Mouse (Mus musculus) heart, embryonic 10.5 days (tissue): ENCODE results near the gene Il12b. TPM values are rescaled to one million over a fixed set of nuclear protein-coding genes. Genes with fewer than 3 reads are reported as not detected.

Experiments used
- DNase-seq: peaks from one replicate; pipeline ENCODE4 v3.0.0-alpha.2; 2017; ENCODE audit warnings: low spot score
- H3K27ac ChIP-seq: fragments of 300-500 bp; sonication (generic); 2 replicates; pipeline ENCODE4 v1.5.1; 2016; ENCODE audit warnings: mild to moderate bottlenecking
- H3K27me3 ChIP-seq: fragments of 300-500 bp; sonication (generic); 2 replicates; pipeline ENCODE4 v1.6.1; 2016; ENCODE audit warnings: mild to moderate bottlenecking; ENCODE audit not compliant: poor library complexity, insufficient read depth, severe bottlenecking
- H3K36me3 ChIP-seq: fragments of 300-500 bp; sonication (generic); 2 replicates; pipeline ENCODE4 v1.6.1; 2016; ENCODE audit warnings: mild to moderate bottlenecking, moderate library complexity
- H3K4me1 ChIP-seq: fragments of 300-500 bp; sonication (generic); 2 replicates; pipeline ENCODE4 v1.6.1; 2016; ENCODE audit warnings: mild to moderate bottlenecking
- H3K4me3 ChIP-seq: fragments of 300-500 bp; sonication (generic); 2 replicates; pipeline ENCODE4 v1.5.1; 2016; ENCODE audit warnings: mild to moderate bottlenecking, moderate library complexity
- H3K9me3 ChIP-seq: fragments of 300-500 bp; sonication (generic); 2 replicates; pipeline ENCODE4 v1.6.1; 2016; ENCODE audit warnings: mild to moderate bottlenecking, moderate library complexity
- WGBS: fragments of 180-500 bp; shearing (Covaris S2); methylation state at CpG from one replicate; pipeline ENCODE4 v1.1.7; 2016; 5-methylcytosine and 5-hydroxymethylcytosine counted together
- polyA plus RNA-seq: library from polyadenylated mRNA; unstranded; fragments of >200 nt; fragmentation: Nextera tagmentation; extraction: Ambion mirVana; gene quantifications from 2 replicates; pipeline ENCODE4 v1.2.1, GENCODE M21; 2016

The Il12b gene
- polyA plus RNA-seq: not detected in 2 replicates

DNA sequence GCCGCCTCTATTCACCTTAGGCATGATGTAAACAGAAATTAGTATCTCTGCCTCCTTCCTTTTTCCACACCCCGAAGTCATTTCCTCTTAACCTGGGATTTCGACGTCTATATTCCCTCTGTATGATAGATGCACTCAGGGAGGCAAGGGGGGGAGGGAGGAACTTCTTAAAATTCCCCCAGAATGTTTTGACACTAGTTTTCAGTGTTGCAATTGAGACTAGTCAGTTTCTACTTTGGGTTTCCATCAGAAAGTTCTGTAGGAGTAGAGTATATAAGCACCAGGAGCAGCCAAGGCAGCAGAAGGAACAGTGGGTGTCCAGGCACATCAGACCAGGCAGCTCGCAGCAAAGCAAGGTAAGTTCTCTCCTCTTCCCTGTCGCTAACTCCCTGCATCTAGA is at the start of gene Il12b:
TSS of gene Il12b (plus strand) at position 301 of the 400 bp plus-strand sequence.
- no peak for DNase-seq
- H3K4me3 ChIP-seq: peak within 1 kb of the TSS; percentile 52
- peaks cover 12% of the 10 kb centered on the region; the same call in 1 of the 2 replicates for H3K4me1 ChIP-seq
- H3K36me3 ChIP-seq: no peaks in the 10 kb centered on the region
- no peaks in the 10 kb centered on the region for H3K27me3 ChIP-seq
- no peaks in the 10 kb centered on the region for H3K9me3 ChIP-seq
- WGBS: 67% methylated on average over 6 of the region's 6 CpGs
- peak within 1 kb of the TSS; percentile 62 for H3K27ac ChIP-seq

DNA sequence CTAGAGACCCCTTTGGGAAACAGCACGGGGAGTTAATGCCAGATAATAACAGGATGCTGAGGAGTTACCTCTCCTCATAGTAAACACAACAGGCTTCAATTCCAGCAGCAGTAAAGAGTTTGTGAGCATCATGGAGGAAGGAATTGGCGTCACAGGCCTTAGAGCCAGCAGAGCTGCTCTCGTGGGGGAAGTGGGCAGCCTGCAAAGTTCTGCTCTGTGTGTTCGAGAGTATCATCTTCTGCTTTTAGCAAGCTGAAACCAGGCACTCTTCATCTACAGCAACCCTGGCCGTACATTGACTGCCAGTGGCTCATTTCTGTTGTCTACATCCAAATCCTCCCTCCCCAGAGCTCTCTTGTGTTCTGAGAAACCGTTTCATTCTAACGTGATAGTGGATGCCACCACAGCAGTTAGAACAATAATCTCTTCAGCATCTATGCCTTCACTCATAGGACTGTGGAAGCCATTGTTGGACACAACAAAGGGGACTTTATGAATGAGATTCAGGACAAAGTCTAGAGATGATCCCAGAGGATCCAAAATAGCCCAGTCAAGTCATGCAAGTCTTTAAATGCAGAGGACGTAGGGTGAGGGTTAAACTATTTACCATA is 44.9 kb upstream of the Il12b start:
- Histone ChIP-seq H3K4me3 (no peak overlapping the region), H3K36me3 (no peaks in the 10 kb centered on the region), H3K27ac (no peak overlapping the region), H3K9me3 (no peaks in the 10 kb centered on the region), H3K27me3 (no peaks in the 10 kb centered on the region), H3K4me1 (no peaks in the 10 kb centered on the region)
- 76% methylated on average over 8 of the region's 8 CpGs for WGBS
- DNase-seq: no peak

- H3K4me3 ChIP-seq: no peak overlapping the region
- H3K9me3 ChIP-seq: no peaks in the 10 kb centered on the region
- 90% methylated on average over 4 of the region's 4 CpGs for WGBS
- H3K4me1 ChIP-seq: no peaks in the 10 kb centered on the region
- no peak for DNase-seq
- no peak overlapping the region for H3K27ac ChIP-seq
- no peaks in the 10 kb centered on the region for H3K36me3 ChIP-seq
- no peaks in the 10 kb centered on the region for H3K27me3 ChIP-seq
Observed at GRCm38 (mm10) chr11:44356171-44356570, 43.7 kb upstream of the Il12b start.

DNA sequence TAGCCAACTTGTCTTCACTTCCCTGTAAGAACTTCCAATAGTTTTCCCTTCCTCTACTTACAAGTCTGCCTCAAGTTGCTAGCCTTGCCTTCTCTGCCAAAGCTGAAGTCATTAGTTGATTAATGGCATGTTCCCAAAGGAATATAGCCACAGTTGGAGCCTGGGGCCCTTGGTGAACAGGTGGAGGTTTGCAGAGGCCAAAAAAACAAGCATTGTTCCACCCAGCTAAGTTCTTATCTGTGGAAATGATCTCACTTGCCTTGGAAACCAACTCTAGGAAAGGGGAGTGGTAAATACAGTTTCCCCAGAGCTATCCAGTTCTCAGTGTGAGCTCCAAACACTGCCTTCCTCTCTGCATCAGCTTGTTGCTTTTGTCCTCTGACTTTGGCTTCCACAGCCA is 35.3 kb upstream of the Il12b start:
- no peaks in the 10 kb centered on the region for H3K9me3 ChIP-seq
- no peak overlapping the region for H3K27ac ChIP-seq
- DNase-seq: no peak
- peaks cover 6% of the 10 kb centered on the region; the same call in 1 of the 2 replicates for H3K4me1 ChIP-seq
- no peaks in the 10 kb centered on the region for H3K36me3 ChIP-seq
- no peak overlapping the region for H3K4me3 ChIP-seq
- H3K27me3 ChIP-seq: no peaks in the 10 kb centered on the region

DNA sequence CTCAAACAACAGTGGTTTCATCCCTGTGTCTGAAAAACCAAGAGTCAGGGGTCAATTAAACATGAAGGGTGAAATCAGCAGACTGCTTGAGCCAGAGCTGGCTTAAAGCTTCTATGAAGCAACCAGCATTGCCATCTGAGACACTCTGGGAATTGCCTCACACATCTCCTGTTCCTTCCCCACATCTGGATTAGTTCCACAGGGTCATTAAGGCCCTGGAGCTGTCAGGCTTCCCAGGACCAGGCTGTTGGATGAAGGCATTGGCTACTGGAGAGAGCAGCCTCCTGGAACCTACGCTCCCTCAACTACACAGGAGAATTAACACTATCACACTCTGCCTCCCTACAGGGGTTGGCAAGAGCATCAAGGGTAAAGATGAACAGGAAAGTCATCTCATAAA is 32.2 kb upstream of the Il12b start:
- whole genome bisulfite sequencing: 61% methylated on average over 1 of the region's 1 CpGs
- H3K27ac ChIP-seq: no peak overlapping the region
- no peak for DNase-seq
- H3K9me3 ChIP-seq: no peaks in the 10 kb centered on the region
- no peaks in the 10 kb centered on the region for H3K27me3 ChIP-seq
- peaks cover 6% of the 10 kb centered on the region; the same call in 1 of the 2 replicates for H3K4me1 ChIP-seq
- no peak overlapping the region for H3K4me3 ChIP-seq
- no peaks in the 10 kb centered on the region for H3K36me3 ChIP-seq

DNA sequence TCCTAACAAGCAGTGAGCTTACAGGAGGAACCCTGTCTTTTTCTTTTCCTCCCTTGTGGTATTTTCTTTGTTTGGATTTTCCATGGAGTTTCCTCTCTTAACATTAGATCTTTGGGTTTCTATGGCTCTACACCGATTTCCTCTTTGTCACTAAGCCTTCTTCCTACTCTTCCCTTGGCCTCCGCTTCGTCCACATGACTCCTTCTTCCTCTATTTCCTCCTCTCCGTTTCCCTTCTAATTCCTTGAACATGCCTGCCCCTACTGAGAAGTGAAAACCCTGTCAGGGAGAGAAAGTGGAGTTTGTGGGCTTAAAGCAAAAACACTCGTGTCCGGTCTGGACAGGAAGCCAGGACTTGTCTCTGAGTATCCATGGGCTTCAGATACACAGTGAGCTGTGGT is 27.0 kb upstream of the Il12b start:
- H3K27me3 ChIP-seq: no peaks in the 10 kb centered on the region

GRCm38 (mm10) chr11:44377879-44378278 is 22.0 kb upstream of the Il12b start:
- no peak for DNase-seq
- Histone ChIP-seq H3K27me3 (no peaks in the 10 kb centered on the region), H3K36me3 (no peaks in the 10 kb centered on the region), H3K27ac (no peak overlapping the region), H3K4me1 (no peaks in the 10 kb centered on the region), H3K4me3 (no peak overlapping the region), H3K9me3 (no peaks in the 10 kb centered on the region)
- 76% methylated on average over 5 of the region's 5 CpGs for WGBS

More for the DNA sequence above, 27.0 kb upstream of the Il12b start:
- WGBS: 67% methylated on average over 6 of the region's 6 CpGs
- H3K27ac ChIP-seq: no peak overlapping the region
- no peaks in the 10 kb centered on the region for H3K4me1 ChIP-seq
- no peaks in the 10 kb centered on the region for H3K36me3 ChIP-seq
- no peak for DNase-seq
- no peaks in the 10 kb centered on the region for H3K9me3 ChIP-seq
- no peak overlapping the region for H3K4me3 ChIP-seq

DNA sequence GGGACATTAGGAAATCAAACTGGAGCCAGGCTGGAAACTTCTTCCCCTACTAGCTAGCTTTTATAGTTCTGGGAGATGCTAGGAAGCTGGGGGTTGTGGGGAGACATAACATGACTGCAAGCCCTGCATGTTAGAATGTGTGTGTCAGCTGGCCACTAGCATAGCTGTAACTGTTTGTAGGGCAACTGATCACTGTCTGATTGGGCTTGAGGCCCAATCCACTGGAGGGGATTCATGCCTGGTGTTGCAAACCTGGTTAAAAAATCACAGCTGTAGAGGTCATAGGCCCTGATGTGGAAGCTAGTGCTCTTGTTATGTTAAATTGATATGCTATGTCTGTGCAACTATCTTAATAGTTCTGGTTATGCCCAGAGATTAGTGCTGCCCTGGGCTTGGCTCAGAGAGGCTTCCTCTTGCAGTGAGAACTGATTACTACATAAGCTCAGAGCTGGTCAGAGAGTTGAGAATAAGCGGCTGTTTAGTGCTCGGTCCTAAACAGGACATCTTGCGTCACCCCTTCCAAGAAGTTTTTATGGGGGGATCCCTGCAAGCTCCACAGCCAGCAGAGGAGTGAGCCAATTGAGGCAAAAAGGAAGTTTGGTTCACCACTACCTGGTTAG is 19.3 kb upstream of the Il12b start:
- Histone ChIP-seq H3K4me1 (no peaks in the 10 kb centered on the region), H3K36me3 (no peaks in the 10 kb centered on the region), H3K4me3 (no peak overlapping the region), H3K27ac (no peak overlapping the region), H3K27me3 (no peaks in the 10 kb centered on the region), H3K9me3 (no peaks in the 10 kb centered on the region)
- DNase-seq: no peak
- 85% methylated on average over 3 of the region's 3 CpGs for WGBS

DNA sequence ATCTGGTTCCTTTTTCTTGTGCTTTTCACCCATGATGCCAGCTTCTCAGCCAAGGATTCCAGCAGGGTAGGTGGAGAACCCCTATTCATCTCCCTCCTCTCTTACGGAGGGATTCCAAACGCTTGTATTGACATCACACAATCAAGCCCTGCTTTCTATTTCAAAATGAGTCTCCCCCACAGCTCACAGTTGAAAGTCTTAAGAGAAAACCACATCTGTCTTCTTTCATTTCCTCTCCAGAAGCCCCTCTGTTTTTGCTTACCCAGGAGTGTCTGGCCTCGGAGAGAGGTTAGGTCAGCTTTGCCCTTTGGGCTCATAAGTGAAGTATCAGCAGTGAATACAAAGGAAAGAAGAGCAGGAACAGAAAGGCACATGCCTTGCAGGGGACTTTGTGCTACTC is 17.7 kb upstream of the Il12b start:
- H3K4me3 ChIP-seq: no peak overlapping the region
- no peaks in the 10 kb centered on the region for H3K4me1 ChIP-seq
- H3K9me3 ChIP-seq: no peaks in the 10 kb centered on the region
- H3K27me3 ChIP-seq: no peaks in the 10 kb centered on the region
- WGBS: 65% methylated on average over 3 of the region's 3 CpGs
- no peak overlapping the region for H3K27ac ChIP-seq
- no peak for DNase-seq
- H3K36me3 ChIP-seq: no peaks in the 10 kb centered on the region

GRCm38 (mm10) chr11:44387031-44387430 is 12.8 kb upstream of the Il12b start:
- 70% methylated on average over 2 of the region's 2 CpGs for WGBS
- Histone ChIP-seq H3K27ac (no peak overlapping the region), H3K36me3 (no peaks in the 10 kb centered on the region), H3K4me1 (no peaks in the 10 kb centered on the region), H3K9me3 (no peaks in the 10 kb centered on the region), H3K27me3 (no peaks in the 10 kb centered on the region), H3K4me3 (no peak overlapping the region)
- no peak for DNase-seq

DNA sequence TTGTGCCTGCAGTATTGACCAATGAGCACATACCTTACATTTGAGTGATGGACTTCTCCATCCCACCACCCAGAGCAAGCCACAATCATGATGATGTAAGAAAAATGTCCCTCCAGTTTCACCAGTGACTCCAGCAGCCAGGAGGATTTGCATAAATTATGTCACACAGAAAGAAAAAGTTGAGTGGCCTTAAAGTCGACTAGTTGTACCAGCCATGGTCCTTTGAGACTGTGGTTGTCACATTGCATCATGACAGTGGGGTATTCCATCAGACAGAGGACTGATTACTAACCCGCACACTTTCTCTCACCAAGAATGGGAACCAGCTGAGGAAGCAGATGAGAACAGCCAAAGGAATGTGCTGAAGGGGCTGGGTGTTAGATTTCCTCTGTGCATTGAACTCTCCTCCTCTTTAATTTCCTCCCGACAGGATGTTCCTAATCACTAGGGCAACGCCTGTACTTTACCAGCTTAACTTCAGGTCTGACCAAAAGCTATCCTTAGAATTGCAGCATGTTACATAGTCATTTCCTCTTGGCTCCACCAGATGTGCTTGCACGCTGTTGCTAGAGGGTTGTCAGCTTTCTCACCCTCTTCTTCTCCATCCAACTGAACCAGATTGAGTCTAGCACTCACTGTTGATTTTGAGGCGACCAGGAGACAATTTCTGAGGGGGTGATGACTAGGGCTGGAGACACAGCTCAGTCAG is 9.7 kb upstream of the Il12b start:
- no peak for DNase-seq
- WGBS: 42% methylated on average over 6 of the region's 6 CpGs
- H3K27ac ChIP-seq: no peak overlapping the region

GRCm38 (mm10) chr11:44393101-44393810 is 6.6 kb upstream of the Il12b start:
- Histone ChIP-seq H3K4me3 (no peak overlapping the region), H3K27ac (no peak overlapping the region), H3K36me3 (no peaks in the 10 kb centered on the region), H3K4me1 (no peaks in the 10 kb centered on the region), H3K9me3 (no peaks in the 10 kb centered on the region), H3K27me3 (no peaks in the 10 kb centered on the region)
- peak; percentile 51 for DNase-seq
- WGBS: 75% methylated on average over 8 of the region's 8 CpGs

More for the DNA sequence above, 9.7 kb upstream of the Il12b start:
- Histone ChIP-seq H3K4me3 (no peak overlapping the region), H3K27me3 (no peaks in the 10 kb centered on the region), H3K4me1 (no peaks in the 10 kb centered on the region), H3K9me3 (no peaks in the 10 kb centered on the region), H3K36me3 (no peaks in the 10 kb centered on the region)

DNA sequence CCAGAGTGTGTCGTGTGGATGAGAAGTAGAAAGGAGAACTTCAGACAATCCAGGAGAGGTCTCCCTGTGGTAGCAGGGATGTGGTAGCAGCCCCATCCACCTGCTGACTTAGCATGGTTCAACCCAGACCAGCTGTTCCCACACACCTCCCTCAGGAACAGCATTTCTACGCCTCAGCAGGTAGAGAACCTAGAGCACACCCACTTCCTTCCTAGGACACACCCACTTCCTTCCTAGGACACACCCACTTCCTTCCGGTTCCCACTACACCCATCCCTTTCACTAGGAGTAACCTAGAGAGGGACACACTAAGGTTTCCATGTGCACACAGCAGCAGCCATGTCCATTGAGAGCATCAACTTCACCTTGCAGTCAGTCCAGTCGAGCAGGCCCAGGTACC is 4.5 kb upstream of the Il12b start:
- no peaks in the 10 kb centered on the region for H3K27me3 ChIP-seq
- no peaks in the 10 kb centered on the region for H3K36me3 ChIP-seq
- DNase-seq: no peak
- no peaks in the 10 kb centered on the region for H3K9me3 ChIP-seq
- 89% methylated on average over 4 of the region's 4 CpGs for WGBS
- 0 out of 2 replicates have a peak, but pooled peaks cover 3% of the 10 kb centered on the region for H3K4me1 ChIP-seq
- H3K4me3 ChIP-seq: no peak overlapping the region
- H3K27ac ChIP-seq: no peak overlapping the region
